9 mouse cellular contexts compared by ENCODE assay signal in the genomic region with DNA sequence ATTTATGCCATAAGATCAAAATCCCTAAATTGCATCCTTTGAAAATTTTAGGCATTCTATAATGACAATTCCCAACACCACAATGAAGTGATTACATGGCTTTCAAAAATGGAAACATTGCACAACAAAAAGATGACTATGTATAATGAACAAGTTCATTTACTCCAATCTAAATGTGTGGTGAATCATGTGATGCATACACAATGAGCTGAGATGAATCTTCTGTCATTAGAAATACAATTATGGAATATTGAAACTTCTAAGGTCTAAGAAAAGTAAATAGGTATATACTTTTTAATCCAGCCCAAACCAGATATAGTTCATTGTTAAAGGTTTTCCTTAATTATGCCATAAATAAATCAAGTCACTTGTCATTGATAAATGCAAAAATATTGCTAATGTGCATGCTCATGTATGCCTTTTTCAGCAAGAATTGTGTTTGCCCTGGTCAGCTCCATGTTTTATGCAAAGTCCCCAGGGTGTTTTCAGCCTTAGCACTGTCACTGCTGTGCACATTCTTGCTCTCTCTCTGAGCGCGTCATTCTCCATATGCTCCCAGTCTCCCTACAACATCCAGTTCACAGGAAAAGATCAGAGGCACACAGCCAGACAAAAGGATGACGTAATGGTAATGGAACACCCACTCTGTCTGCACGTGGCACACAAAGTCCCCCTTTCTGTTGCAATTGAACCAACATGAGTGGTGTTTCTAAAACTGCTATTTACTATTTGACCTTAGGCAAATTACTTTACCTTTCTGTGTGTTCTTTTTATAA.
DNase-seq lines count a peak whose midpoint lies in the region; ATAC-seq and TF ChIP-seq lines count a peak whose summit lies in the region.
"Had no signal": no experiment of that assay in that cellular context is flagged by ENCODE, and none has a peak within 500 bp of the region (broad histone marks: within the 10 kb centered on the region; RNA-seq: fewer than 3 reads in every experiment).

No protein-coding gene starts in this region.

- peak; percentile 69 for ATAC-seq in heart, postnatal 0 days (ENCODE audit: insufficient read depth, low read depth)
- ATAC-seq in heart, embryonic 11.5 days (replicated peaks; ENCODE audit: insufficient number of reproducible peaks, low FRiP score, low TSS enrichment): no peak
- peak; percentile 90 for ATAC-seq in hindbrain, embryonic 15.5 days (ENCODE audit: low FRiP score, low read depth)
- no peak for ATAC-seq in monocyte, adult 5-6 weeks (replicated peaks; ENCODE audit: insufficient number of reproducible peaks, low FRiP score, low TSS enrichment, poor library complexity, severe bottlenecking)

- peak; percentile 6 for DNase-seq in heart, postnatal 0 days (ENCODE audit: low spot score)
- peak; percentile 24 for DNase-seq in embryo, embryonic 9.5 days (ENCODE audit: extremely low spot score)
- peak; percentile 40 for DNase-seq in lung, postnatal 10 days
- DNase-seq in right cerebral cortex, postnatal 36 days (ENCODE audit: low spot score in 2 of 2): peak; percentile 18 to 33
- DNase-seq in B cell, adult 2 months: no peak

- TF ChIP-seq CTCF in heart, postnatal 0 days (IDR thresholded peaks at IDR 0.05; ENCODE audit: low read depth): no peak

- no peaks in the 10 kb centered on the region for H3K27me3 ChIP-seq in heart, postnatal 0 days (ENCODE audit: control insufficient read depth, insufficient read depth, low read length)
- H3K27me3 ChIP-seq in heart, embryonic 11.5 days (ENCODE audit: control insufficient read depth, insufficient read depth, low read length): no peaks in the 10 kb centered on the region
- H3K27me3 ChIP-seq in hindbrain, embryonic 15.5 days: no peaks in the 10 kb centered on the region
- H3K27me3 ChIP-seq: liver, embryonic 15.5 days had no signal

- 25% methylated on average over 4 of the region's 4 CpGs for WGBS in heart, postnatal 0 days
- 38% methylated on average over 4 of the region's 4 CpGs for WGBS in heart, embryonic 11.5 days (ENCODE audit: insufficient replicate concordance)
- 3% methylated on average over 4 of the region's 4 CpGs for WGBS in hindbrain, embryonic 15.5 days

- no peak overlapping the region for H3K27ac ChIP-seq in heart, postnatal 0 days (ENCODE audit: low read depth)
- H3K27ac ChIP-seq in heart, embryonic 11.5 days (ENCODE audit: low read depth, low read length): no peak overlapping the region
- 0 out of 2 replicates have a peak overlapping the region, but pooled peaks have one; percentile 49 for H3K27ac ChIP-seq in hindbrain, embryonic 15.5 days (replicated peaks)
- H3K27ac ChIP-seq: liver, embryonic 15.5 days had no signal

- no peak for TF ChIP-seq EP300 in heart, postnatal 0 days (IDR thresholded peaks at IDR 0.05; ENCODE audit: low read depth)

- no peaks in the 10 kb centered on the region for H3K36me3 ChIP-seq in heart, postnatal 0 days (replicated peaks; ENCODE audit: control insufficient read depth, insufficient read depth, low read length)
- H3K36me3 ChIP-seq in heart, embryonic 11.5 days (ENCODE audit: control insufficient read depth, insufficient read depth, low read length): no peaks in the 10 kb centered on the region
- no peaks in the 10 kb centered on the region for H3K36me3 ChIP-seq in hindbrain, embryonic 15.5 days
- H3K36me3 ChIP-seq: liver, embryonic 15.5 days had no signal

- H3K4me1 ChIP-seq in heart, postnatal 0 days (ENCODE audit: control insufficient read depth, insufficient read depth): no peaks in the 10 kb centered on the region
- no peaks in the 10 kb centered on the region for H3K4me1 ChIP-seq in heart, embryonic 11.5 days (ENCODE audit: control insufficient read depth, insufficient read depth, low read length)
- H3K4me1 ChIP-seq in hindbrain, embryonic 15.5 days (replicated peaks): peaks cover 3% of the 10 kb centered on the region; the same call in 1 of the 2 replicates
- H3K4me1 ChIP-seq: liver, embryonic 15.5 days had no signal

- H3K9ac ChIP-seq in heart, postnatal 0 days (replicated peaks; ENCODE audit: low read depth, low read length): no peak overlapping the region
- no peak overlapping the region for H3K9ac ChIP-seq in heart, embryonic 11.5 days (ENCODE audit: low read depth, low read length)
- H3K9ac ChIP-seq in hindbrain, embryonic 15.5 days: no peak overlapping the region
- H3K9ac ChIP-seq: liver, embryonic 15.5 days had no signal

- no peak overlapping the region for H3K4me3 ChIP-seq in heart, postnatal 0 days (ENCODE audit: low read depth, low read length)
- no peak overlapping the region for H3K4me3 ChIP-seq in heart, embryonic 11.5 days (ENCODE audit: low read depth, low read length)
- no peak overlapping the region for H3K4me3 ChIP-seq in hindbrain, embryonic 15.5 days
- H3K4me3 ChIP-seq: liver, embryonic 15.5 days had no signal

- H3K9me3 ChIP-seq in heart, postnatal 0 days (replicated peaks; ENCODE audit: control insufficient read depth, low read length): no peaks in the 10 kb centered on the region
- H3K9me3 ChIP-seq in heart, embryonic 11.5 days (replicated peaks; ENCODE audit: control insufficient read depth, low read length): no peaks in the 10 kb centered on the region
- no peaks in the 10 kb centered on the region for H3K9me3 ChIP-seq in hindbrain, embryonic 15.5 days
- H3K9me3 ChIP-seq: liver, embryonic 15.5 days had no signal

- H3K4me2 ChIP-seq in heart, postnatal 0 days (ENCODE audit: low read depth, low read length): no peak overlapping the region
- no peak overlapping the region for H3K4me2 ChIP-seq in heart, embryonic 11.5 days
- H3K4me2 ChIP-seq in hindbrain, embryonic 15.5 days: no peak overlapping the region
- H3K4me2 ChIP-seq: liver, embryonic 15.5 days had no signal

Comparison
In these comparisons a context has a peak if more than half of its experiments do, and no peak if none do; other contexts are left out.
1. ATAC-seq: peak in heart, postnatal 0 days (single experiment) and hindbrain, embryonic 15.5 days (single experiment); none in heart, embryonic 11.5 days (single experiment) and monocyte, adult 5-6 weeks (single experiment).
2. DNase-seq: peak in heart, postnatal 0 days (single experiment), embryo, embryonic 9.5 days (single experiment), lung, postnatal 10 days (single experiment) and right cerebral cortex, postnatal 36 days (2 of 2); none in B cell, adult 2 months (0 of 2).